Mouse (Mus musculus) heart, postnatal 0 days (tissue): ENCODE results near the gene Hormad2. TPM values are rescaled to one million over a fixed set of nuclear protein-coding genes. Genes with fewer than 3 reads are reported as not detected.

Experiments
- ATAC-seq: fragments of 200-750 bp; cut with Nextera tagmentation; 2 replicates; pipeline ENCODE4 v1.8.0; 2017; ENCODE audit warnings: low read depth, moderate number of reproducible peaks, moderate library complexity; ENCODE audit not compliant: insufficient read depth
- DNase-seq: peaks from one replicate; pipeline ENCODE4 v3.0.0-alpha.2; 2016; ENCODE audit warnings: low spot score
- H3K27ac ChIP-seq: fragments of 300-500 bp; sonication (generic); 2 replicates; pipeline ENCODE4 v1.5.1; 2014; ENCODE audit warnings: low read depth, mild to moderate bottlenecking
- H3K27me3 ChIP-seq: fragments of 300-500 bp; sonication (generic); 2 replicates; pipeline ENCODE4 v1.6.1; 2014; ENCODE audit warnings: low read length, mixed read lengths; ENCODE audit not compliant: control insufficient read depth, insufficient read depth
- H3K36me3 ChIP-seq: fragments of 300-500 bp; sonication (generic); replicated peaks from 2 replicates; pipeline ENCODE4 v1.6.1; 2014; ENCODE audit warnings: low read length, mixed read lengths; ENCODE audit not compliant: control insufficient read depth, insufficient read depth
- H3K4me1 ChIP-seq: fragments of 300-500 bp; sonication (generic); 2 replicates; pipeline ENCODE4 v1.6.1; 2014; ENCODE audit warnings: antibody characterized with exemption; ENCODE audit not compliant: control insufficient read depth, insufficient read depth
- H3K4me2 ChIP-seq: fragments of 300-500 bp; sonication (generic); 2 replicates; pipeline ENCODE4 v1.6.1; 2014; ENCODE audit warnings: low read depth, mild to moderate bottlenecking, low read length, moderate library complexity
- H3K4me3 ChIP-seq: fragments of 300-500 bp; sonication (generic); 2 replicates; pipeline ENCODE4 v1.5.1; 2014; ENCODE audit warnings: low read depth, low read length
- H3K9ac ChIP-seq: fragments of 300-500 bp; sonication (generic); replicated peaks from 2 replicates; pipeline ENCODE4 v1.6.1; 2014; ENCODE audit warnings: low read depth, low read length, mixed read lengths
- H3K9me3 ChIP-seq: fragments of 300-500 bp; sonication (generic); replicated peaks from 2 replicates; pipeline ENCODE4 v1.6.1; 2016; ENCODE audit warnings: low read length; ENCODE audit not compliant: control insufficient read depth
- CTCF ChIP-seq: IDR thresholded peaks from 2 replicates; pipeline ENCODE4 v1.5.1; 2016; ENCODE audit warnings: antibody characterized with exemption, control low read depth, low read depth
- EP300 ChIP-seq: IDR thresholded peaks from 2 replicates; pipeline ENCODE4 v1.6.1; 2016; ENCODE audit warnings: antibody characterized with exemption, low read depth
- WGBS: fragments of 180-500 bp; shearing (Covaris S2); extraction: QIAGEN DNeasy Blood & Tissue Kit; methylation state at CpG from one replicate; pipeline ENCODE4 v1.1.7; 2014; 5-methylcytosine and 5-hydroxymethylcytosine counted together
- polyA plus RNA-seq: library from polyadenylated mRNA; unstranded; fragments of >200 nt; fragmentation: Nextera tagmentation; extraction: Ambion mirVana; gene quantifications from 2 replicates; pipeline ENCODE4 v1.2.1, GENCODE M21; 2015
- total RNA-seq: library from RNA; depleted of rRNA; stranded (reverse); fragments of >200 nt; gene quantifications from 2 replicates; pipeline ENCODE4 v1.2.3, GENCODE M21; 2014; ENCODE audit warnings: low replicate concordance

Hormad2 gene
- total and polyA plus RNA-seq, 2 experiments from 2014 or later, result not detected

- H3K9ac ChIP-seq, result no peak overlapping the region
- no peaks in the 10 kb centered on the region for H3K36me3 ChIP-seq
- DNase-seq (no peak), ATAC-seq (no peak)
- H3K4me3 ChIP-seq, result no peak overlapping the region
- no peak overlapping the region for H3K4me2 ChIP-seq
- H3K27me3 ChIP-seq, result no peaks in the 10 kb centered on the region
- 76% methylated on average over 2 of the region's 2 CpGs for WGBS
- no peak for TF ChIP-seq EP300
- TF ChIP-seq CTCF, result no peak
- no peaks in the 10 kb centered on the region for H3K9me3 ChIP-seq
- H3K27ac ChIP-seq, result no peak overlapping the region
- peaks cover 12% of the 10 kb centered on the region; the same call in 1 of the 2 replicates for H3K4me1 ChIP-seq
Measured at GRCm38 (mm10) chr11:4306086-4306485, 134.8 kb downstream of the Hormad2 start.

DNA sequence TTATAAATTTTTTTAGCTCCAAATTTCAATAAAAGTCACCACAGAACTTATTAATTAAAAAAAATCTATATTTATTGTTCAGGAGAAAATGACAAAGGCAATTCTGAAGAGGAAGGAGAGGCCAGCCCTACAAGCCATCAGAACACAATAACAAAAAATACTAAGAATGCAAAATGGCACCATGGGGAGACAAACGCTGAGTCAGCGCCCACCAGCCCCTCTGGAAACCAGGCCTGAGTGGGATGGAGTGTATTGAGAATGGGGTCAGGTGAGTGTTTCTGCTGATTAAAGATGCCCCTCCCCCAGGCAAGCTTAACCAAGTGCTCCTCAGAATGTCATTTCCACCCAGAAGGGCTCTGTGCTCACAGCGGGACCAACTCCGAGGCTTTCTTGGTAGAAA lies 135.8 kb downstream of the Hormad2 start:
- Histone ChIP-seq H3K27ac (no peak overlapping the region), H3K9ac (no peak overlapping the region), H3K9me3 (no peaks in the 10 kb centered on the region), H3K36me3 (no peaks in the 10 kb centered on the region), H3K4me3 (no peak overlapping the region), H3K27me3 (no peaks in the 10 kb centered on the region), H3K4me1 (peaks cover 22% of the 10 kb centered on the region), H3K4me2 (no peak overlapping the region)
- DNase-seq (no peak), ATAC-seq (no peak)
- no peak for TF ChIP-seq EP300
- TF ChIP-seq CTCF, result no peak
- WGBS, result 87% methylated on average over 4 of the region's 4 CpGs

DNA sequence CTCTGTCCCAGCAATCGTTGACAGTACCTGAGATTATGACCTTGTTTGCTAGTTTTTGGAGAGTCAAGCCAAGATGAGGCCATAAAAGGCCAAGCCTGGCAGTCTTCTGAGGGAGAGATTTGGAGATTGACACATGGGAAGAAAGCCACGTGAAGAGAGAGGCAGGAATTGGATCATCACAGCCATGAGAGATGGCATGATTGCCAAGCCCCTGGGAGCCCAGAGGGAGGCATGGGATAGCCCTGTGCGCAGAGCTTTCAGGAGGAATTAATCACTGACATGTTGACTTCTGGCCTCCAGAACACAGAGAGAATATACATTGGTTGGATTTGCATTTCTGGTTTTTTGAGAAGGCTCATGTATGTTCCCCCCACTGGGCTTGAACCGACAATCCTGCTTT lies 136.7 kb downstream of the Hormad2 start:
- no peak for DNase-seq

DNA sequence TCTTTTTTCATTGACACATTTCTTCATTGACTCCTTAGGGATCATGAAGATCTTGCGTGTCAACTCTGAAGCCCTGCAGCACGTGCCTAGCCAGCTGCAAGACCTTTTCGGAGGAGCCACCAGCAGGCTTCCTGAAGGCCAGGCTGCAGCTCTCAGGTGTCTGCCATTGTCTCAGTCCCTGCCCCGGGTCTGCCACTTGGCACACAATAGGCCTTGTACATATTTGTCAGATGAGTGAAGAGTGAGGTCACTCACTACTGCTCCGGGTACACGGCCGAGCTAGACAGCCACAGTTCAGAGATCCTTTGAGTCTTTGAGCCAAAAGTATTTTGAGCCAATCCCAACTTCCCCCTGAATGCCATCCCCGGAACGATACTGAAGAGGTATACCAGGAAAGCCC lies 137.9 kb downstream of the Hormad2 start:
- peaks cover 40% of the 10 kb centered on the region for H3K4me1 ChIP-seq
- ATAC-seq, result peak; percentile 79
- TF ChIP-seq CTCF (no peak), EP300 (no peak)
- no peak overlapping the region for H3K4me2 ChIP-seq
- H3K9ac ChIP-seq, result no peak overlapping the region
- no peaks in the 10 kb centered on the region for H3K36me3 ChIP-seq
- 10% methylated on average over 9 of the region's 9 CpGs for WGBS
- H3K27me3 ChIP-seq, result no peaks in the 10 kb centered on the region
- peak; percentile 78 for DNase-seq
- H3K27ac ChIP-seq, result peak overlapping the region; percentile 84
- no peaks in the 10 kb centered on the region for H3K9me3 ChIP-seq
- no peak overlapping the region for H3K4me3 ChIP-seq

More for the DNA sequence above, 136.7 kb downstream of the Hormad2 start:
- H3K36me3 ChIP-seq, result no peaks in the 10 kb centered on the region
- 71% methylated on average over 4 of the region's 4 CpGs for WGBS
- no peak overlapping the region for H3K4me2 ChIP-seq
- H3K9me3 ChIP-seq, result no peaks in the 10 kb centered on the region
- no peak overlapping the region for H3K9ac ChIP-seq
- TF ChIP-seq CTCF (no peak), EP300 (no peak)
- H3K4me1 ChIP-seq, result peaks cover 30% of the 10 kb centered on the region
- ATAC-seq, result no peak
- H3K27ac ChIP-seq, result no peak overlapping the region
- H3K27me3 ChIP-seq, result no peaks in the 10 kb centered on the region
- no peak overlapping the region for H3K4me3 ChIP-seq

- peak overlapping the region; percentile 42 for H3K9ac ChIP-seq
- no peak for DNase-seq
- H3K36me3 ChIP-seq, result no peaks in the 10 kb centered on the region
- H3K4me1 ChIP-seq, result peaks cover 45% of the 10 kb centered on the region
- H3K4me2 ChIP-seq, result no peak overlapping the region
- no peak for ATAC-seq
- no peak overlapping the region for H3K4me3 ChIP-seq
- H3K27ac ChIP-seq, result peak overlapping the region; percentile 84
- no peaks in the 10 kb centered on the region for H3K27me3 ChIP-seq
- H3K9me3 ChIP-seq, result no peaks in the 10 kb centered on the region
- no peak for TF ChIP-seq EP300
- no peak for TF ChIP-seq CTCF
- 4% methylated on average over 5 of the region's 5 CpGs for whole genome bisulfite sequencing
Measured at GRCm38 (mm10) chr11:4302363-4302913, 138.5 kb downstream of the Hormad2 start.

DNA sequence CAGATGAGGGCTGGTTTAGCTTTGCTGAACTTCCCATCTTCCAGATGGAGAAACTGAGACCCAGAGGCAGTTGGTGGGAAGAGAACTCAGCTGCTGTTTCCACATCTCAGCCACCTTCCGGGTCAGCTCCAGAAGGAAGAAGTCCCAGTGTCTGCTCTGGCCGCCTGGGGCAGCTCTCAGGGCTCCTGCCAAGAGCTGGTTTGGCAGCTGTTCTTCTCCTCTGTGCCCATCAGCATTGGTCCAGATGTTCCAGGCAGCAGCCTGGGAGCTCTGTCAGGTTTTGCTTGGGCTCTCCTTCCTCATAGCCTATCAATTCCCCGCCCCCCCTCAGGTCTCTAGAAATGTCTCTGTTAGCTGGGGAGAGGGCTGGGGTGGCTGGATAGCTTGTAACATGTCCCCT lies 140.2 kb downstream of the Hormad2 start:
- no peak overlapping the region for H3K27ac ChIP-seq
- DNase-seq (no peak), ATAC-seq (no peak)
- H3K27me3 ChIP-seq, result no peaks in the 10 kb centered on the region
- no peak overlapping the region for H3K4me2 ChIP-seq
- no peaks in the 10 kb centered on the region for H3K36me3 ChIP-seq
- TF ChIP-seq EP300, result no peak
- no peak for TF ChIP-seq CTCF
- 73% methylated on average over 3 of the region's 3 CpGs for WGBS
- H3K9me3 ChIP-seq, result no peaks in the 10 kb centered on the region
- H3K4me1 ChIP-seq, result peaks cover 60% of the 10 kb centered on the region
- H3K4me3 ChIP-seq, result no peak overlapping the region
- H3K9ac ChIP-seq, result no peak overlapping the region
